Comparison of ENCODE assay signal across 8 mouse cellular contexts in genomic region chr9:53404753-53405722, GRCm38 (mm10). TPM values are rescaled to one million over a fixed set of nuclear protein-coding genes. Genes with fewer than 3 reads are reported as not detected.
DNase-seq lines count a peak whose midpoint lies in the region; ATAC-seq and TF ChIP-seq lines count a peak whose summit lies in the region.

No protein-coding gene starts in this region.

- peak overlapping the region; percentile 60 for H3K4me3 ChIP-seq in gastrocnemius, adult 2 months
- peak overlapping the region; percentile 26 for H3K4me3 ChIP-seq in hindbrain, embryonic 16.5 days (ENCODE audit: low read length)

- no peaks in the 10 kb centered on the region for H3K36me3 ChIP-seq in hindbrain, embryonic 16.5 days (ENCODE audit: control insufficient read depth, insufficient read depth, low read length)

- H3K4me2 ChIP-seq in hindbrain, embryonic 16.5 days (ENCODE audit: low read length): peak overlapping the region; percentile 44

- H3K4me1 ChIP-seq in hindbrain, embryonic 16.5 days (ENCODE audit: control insufficient read depth, insufficient read depth, low read depth, low read length): peaks cover 13% of the 10 kb centered on the region

- peak; percentile 82 for DNase-seq in adrenal gland, adult 8-10 months
- DNase-seq in embryo, embryonic 10 days (ENCODE audit: low spot score): peak; percentile 91
- DNase-seq in gastrocnemius, adult 2 months: peak; percentile 67
- DNase-seq in layer of hippocampus, postnatal 36 days: peak; percentile 59
- peak; percentile 75 for DNase-seq in lung, postnatal 14 days
- peak; percentile 77 for DNase-seq in retina, embryonic 14.5 days (ENCODE audit: low spot score)
- peak; percentile 85 for DNase-seq in thymus, postnatal 25 days

- intact Hi-C loops in gastrocnemius, adult 2 months (cut with DNase I): no loop called here

- peak; percentile 96 for ATAC-seq in hindbrain, embryonic 16.5 days

- 21% methylated on average over 21 of the region's 21 CpGs for WGBS in hindbrain, embryonic 16.5 days

- no peaks in the 10 kb centered on the region for H3K27me3 ChIP-seq in hindbrain, embryonic 16.5 days (replicated peaks; ENCODE audit: control insufficient read depth, insufficient read depth, low read length)

- H3K27ac ChIP-seq in gastrocnemius, adult 2 months: peak overlapping the region; percentile 38
- peak overlapping the region; percentile 48 for H3K27ac ChIP-seq in hindbrain, embryonic 16.5 days (ENCODE audit: low read depth, low read length)

- H3K9ac ChIP-seq in hindbrain, embryonic 16.5 days (ENCODE audit: low read depth, low read length): peak overlapping the region; percentile 28

- H3K9me3 ChIP-seq in hindbrain, embryonic 16.5 days (ENCODE audit: control insufficient read depth, low read length): no peaks in the 10 kb centered on the region

- TF ChIP-seq CTCF in gastrocnemius, adult 2 months (IDR thresholded peaks at IDR 0.05): no peak

RNA-seq across cellular contexts. Expression of gene 4930550C14Rik, which starts 2.9 kb away (rescaled TPM):
- 1 to 10 TPM; 1.4 to 4.8 (median 2.7) TPM for total RNA-seq in adrenal gland, adult 8-10 months (2022)
- under 1 TPM in 1 of 2 experiments, not detected in 1; 0.39 TPM for total RNA-seq in gastrocnemius, adult 2 months (2021)
- polyA plus RNA-seq in hindbrain, embryonic 16.5 days (2015; fragmentation: Nextera tagmentation; extraction: Ambion mirVana): 0.30 TPM in 2 replicates
- total RNA-seq in layer of hippocampus, postnatal 36 days (2021): under 1 TPM in 1 of 2 experiments, not detected in 1; 0.38 TPM

RNA-seq across cellular contexts. Expression of gene Kdelc2, which starts 21.2 kb away (rescaled TPM):
- 10 to 100 TPM in 3 of 4 experiments, 1 to 10 TPM in 1; 9.7 to 13.6 (median 10.5) TPM for total RNA-seq in adrenal gland, adult 8-10 months (2022)
- total RNA-seq in gastrocnemius, adult 2 months (2021): 1 to 10 TPM; 4.2 to 5.4 TPM
- 7.2 and 8.7 TPM in 2 replicates for polyA plus RNA-seq in hindbrain, embryonic 16.5 days (2015; fragmentation: Nextera tagmentation; extraction: Ambion mirVana)
- 1 to 10 TPM; 4.6 to 4.8 TPM for total RNA-seq in layer of hippocampus, postnatal 36 days (2021)

Comparison
In these comparisons a context has a peak if more than half of its experiments do, and no peak if none do; other contexts are left out.
1. Peak in every context shown above with its lines: DNase-seq, ATAC-seq, H3K4me3 ChIP-seq and H3K27ac ChIP-seq.